Mouse (Mus musculus): ENCODE results near the gene Gm45711. TPM values are rescaled to one million over a fixed set of nuclear protein-coding genes. Genes with fewer than 3 reads are reported as not detected.
"Not testable (repeated sequence)": the region's sequence is repeated elsewhere in the genome, so short reads cannot be mapped to it uniquely, and the experiment has no call there.

Gene Gm45711
- total RNA-seq, 1 experiment from 2014 or later: not detected

DNA sequence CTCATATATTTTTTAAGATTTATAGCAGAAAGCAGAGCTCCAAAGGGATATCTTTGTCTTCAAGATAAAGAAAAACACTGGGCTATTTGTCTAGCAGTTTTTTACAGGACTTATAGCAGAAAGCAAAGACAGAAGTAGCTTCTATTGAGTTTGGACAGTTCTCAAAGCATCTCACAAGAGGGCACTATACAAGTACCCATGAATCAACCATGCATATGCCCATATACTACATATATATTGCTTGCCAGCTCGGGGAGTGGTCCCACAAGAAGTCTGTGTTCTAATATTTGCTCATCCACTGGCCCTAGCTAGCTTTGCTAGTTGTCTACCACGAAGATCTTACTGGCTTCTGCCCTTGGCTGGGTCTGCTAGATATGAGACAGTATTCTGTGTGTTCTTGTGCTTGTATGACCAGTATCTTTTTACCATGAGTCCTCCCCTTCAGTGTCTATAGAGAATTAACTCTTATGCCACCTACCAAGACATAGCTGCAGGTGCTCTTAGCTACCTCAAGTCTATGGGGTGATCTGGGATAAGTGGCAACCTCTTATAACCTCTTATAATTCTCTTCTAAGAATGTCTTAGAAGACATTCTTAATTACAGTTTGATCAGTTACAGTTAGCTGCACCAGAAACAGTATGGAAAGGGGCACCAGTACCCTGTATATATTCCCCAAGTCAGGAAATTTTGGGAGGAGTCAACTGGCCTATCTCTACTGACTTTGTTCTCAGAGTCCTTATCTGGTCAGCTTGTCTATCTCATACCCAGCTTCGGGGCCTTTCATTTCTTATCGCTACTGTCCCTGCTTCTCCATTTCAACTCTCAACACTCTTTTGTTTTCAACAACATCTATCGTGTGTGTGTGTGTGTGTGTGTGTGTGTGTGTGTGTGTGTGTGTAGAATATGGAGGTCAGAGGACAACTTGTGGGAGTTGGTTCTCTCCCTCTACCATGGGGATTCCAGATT lies 23.1 kb upstream of the Gm45711 start:
- ATAC-seq (replicated peaks; ENCODE audit: low read depth, poor library complexity, severe bottlenecking): peak; percentile 43; the same call in 1 of the 2 replicates

DNA sequence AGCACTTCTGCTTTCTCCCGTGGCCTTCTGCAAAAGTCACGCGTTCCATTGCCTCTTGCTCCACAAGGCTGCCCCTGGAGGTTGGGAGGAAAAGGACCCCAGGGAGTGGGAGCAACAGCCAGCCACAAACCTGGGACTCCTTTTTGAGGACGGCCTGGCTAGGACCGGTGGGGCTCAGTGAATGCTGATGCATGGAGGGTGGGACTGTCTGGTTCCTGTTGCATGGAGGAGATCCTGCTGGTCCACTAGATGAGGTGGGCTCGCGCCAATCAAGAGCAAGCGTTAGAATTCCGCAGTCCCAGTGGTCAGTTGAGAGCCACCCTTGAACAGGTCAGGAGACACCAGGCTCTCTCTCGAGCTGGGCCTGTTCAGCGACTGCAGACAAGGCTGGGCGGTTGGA lies 12.0 kb upstream of the Gm45711 start, which contains the start of gene Cmtm2b:
Cmtm2b (plus strand) TSS at position 301 of the 400 bp plus-strand sequence.
- not testable (repeated sequence) for ATAC-seq (replicated peaks; ENCODE audit: low read depth, poor library complexity, severe bottlenecking)

DNA sequence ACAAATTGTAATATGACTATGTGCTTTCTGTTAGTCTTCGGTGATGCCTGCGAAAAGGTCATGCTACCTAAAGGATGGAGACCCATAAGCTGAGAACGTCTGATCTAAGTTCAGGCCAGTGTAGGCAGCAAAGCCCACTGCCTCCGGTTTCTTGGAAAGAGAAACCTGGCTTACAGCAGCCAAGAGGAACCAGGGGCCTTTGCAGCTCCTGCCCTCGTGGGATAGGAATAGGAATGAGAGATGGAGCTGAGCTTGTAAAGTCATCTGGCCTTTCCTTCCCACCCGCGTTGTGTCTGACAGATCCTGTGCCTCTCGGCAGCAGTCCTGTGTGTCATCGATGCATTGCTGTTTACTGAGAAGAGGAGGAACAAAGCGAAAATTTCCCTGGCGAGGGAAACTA lies 11.4 kb upstream of the Gm45711 start, which contains the start of gene Gm11020:
Gm11020 (plus strand) TSS at position 301 of the 400 bp plus-strand sequence.
- ATAC-seq (replicated peaks; ENCODE audit: low read depth, poor library complexity, severe bottlenecking): not testable (repeated sequence)

DNA sequence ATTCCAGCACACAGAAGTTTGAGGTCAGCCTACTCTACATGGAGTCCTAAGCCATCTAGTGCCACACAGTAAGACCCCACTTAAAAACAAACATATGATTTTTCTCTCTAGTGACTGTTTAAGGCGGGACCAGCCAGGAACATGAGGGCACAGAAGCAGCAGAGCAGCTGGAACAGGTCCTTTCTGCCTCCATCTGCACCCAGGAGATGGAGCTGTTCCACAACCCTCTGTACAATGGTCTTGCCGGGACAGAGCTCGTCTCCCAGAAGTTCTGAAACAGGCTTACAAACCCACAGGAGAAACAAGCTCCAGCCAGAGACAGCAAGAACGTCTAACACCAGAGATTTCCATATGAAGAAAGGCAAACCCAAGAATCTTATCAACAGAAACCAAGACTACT lies 3.4 kb upstream of the Gm45711 start:
- ATAC-seq (replicated peaks; ENCODE audit: low read depth, poor library complexity, severe bottlenecking): no peak

DNA sequence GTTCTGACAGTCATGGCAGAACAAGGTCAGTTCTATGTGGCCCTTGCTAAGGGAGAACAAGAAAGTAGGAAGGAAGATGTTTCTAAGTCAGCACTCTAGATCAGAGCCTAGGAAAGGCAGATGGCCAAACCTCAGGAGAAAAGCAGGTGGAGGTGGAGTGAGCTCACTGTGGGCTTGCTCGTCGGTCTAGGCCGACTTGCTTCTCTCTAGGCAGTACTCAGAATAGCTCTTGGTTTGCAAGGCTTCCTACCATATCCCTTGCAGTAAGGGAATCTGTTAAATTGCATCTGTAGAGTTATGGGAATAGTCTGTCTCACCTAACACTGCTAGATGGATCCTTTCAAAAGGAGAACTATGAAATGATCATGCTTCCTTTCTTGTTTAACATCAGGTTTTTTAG lies 2.1 kb upstream of the Gm45711 start:
- not testable (repeated sequence) for ATAC-seq (replicated peaks; ENCODE audit: low read depth, poor library complexity, severe bottlenecking)

DNA sequence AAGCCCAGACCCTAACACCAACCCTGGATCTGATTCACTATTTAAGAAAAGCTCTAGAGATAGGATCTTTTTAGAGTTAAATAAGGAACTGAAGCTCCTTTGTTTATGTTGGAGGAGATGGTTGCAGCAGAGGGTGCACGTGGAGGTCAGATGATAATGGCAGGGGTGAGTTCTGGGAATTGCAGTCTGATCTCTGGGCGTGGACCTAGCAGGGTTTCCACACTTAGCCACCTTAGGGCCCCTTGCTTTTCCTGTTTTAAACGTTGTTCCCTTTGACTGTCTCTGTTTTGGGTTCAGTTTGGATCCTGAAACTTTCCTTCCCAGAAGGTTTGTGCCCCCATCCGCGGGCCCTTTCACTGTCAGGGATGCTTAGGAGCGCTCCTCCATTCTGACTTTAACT lies 1.5 kb downstream of the Gm45711 start:
- ATAC-seq (replicated peaks; ENCODE audit: low read depth, poor library complexity, severe bottlenecking): not testable (repeated sequence)

DNA sequence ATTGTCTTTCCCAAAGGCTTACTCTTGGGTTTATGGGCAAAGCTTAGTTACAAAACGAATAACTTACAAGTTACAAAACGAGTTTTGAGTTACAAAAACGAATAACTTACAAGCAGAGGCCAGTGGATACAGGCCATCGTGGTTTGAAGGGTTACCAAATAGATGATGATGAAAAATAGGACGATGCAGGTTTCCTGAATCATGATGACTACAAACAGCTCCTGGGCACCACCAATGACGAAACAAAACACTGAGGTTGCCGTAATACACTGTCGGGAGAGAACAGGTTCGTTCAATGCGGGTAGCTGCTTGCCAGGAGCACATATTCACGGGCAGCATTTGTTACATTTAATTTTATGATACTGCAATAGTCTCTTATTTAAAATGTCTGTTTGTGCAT lies 4.9 kb downstream of the Gm45711 start:
- ATAC-seq (replicated peaks; ENCODE audit: low read depth, poor library complexity, severe bottlenecking): no peak

DNA sequence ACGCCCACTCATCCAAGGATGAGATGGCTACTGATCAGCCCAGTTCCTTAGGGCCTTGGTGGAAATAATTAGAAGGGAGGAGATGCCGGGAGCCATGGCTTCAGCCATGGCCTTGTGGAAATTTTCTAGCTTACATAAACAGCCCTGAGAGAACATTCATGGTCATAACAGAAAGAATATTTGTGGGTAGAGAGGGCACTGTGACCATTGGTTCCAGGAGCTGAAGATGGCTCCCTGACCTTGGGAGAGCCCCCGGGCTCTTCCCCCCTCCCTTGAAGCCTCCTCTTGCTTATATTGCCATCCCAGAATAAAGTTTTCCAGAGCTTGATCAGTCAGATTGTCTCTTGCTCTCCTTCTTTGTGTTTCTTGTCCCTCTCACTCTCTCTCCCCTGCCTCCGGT lies 7.3 kb downstream of the Gm45711 start:
- not testable (repeated sequence) for ATAC-seq (replicated peaks; ENCODE audit: low read depth, poor library complexity, severe bottlenecking)

DNA sequence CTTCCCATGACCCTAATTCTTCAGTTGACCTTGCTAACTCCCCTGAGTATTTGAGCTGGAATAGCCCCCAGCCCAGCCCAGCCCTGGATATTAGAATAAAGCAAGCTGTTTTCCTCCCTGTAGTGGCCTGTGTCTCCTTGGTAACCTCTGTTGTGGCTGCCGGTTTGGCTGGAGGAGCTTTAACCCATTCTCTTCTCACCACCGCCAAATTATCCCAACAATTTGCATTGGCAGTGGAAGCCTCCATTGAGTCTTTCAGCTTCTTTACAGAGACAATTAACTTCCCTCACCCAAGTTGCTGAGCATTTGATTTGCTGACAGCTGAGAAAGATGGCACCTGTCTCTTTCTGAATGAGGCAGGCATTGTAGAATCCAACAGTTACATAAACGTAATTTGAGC lies 8.3 kb downstream of the Gm45711 start:
- ATAC-seq (replicated peaks; ENCODE audit: low read depth, poor library complexity, severe bottlenecking): not testable (repeated sequence)

DNA sequence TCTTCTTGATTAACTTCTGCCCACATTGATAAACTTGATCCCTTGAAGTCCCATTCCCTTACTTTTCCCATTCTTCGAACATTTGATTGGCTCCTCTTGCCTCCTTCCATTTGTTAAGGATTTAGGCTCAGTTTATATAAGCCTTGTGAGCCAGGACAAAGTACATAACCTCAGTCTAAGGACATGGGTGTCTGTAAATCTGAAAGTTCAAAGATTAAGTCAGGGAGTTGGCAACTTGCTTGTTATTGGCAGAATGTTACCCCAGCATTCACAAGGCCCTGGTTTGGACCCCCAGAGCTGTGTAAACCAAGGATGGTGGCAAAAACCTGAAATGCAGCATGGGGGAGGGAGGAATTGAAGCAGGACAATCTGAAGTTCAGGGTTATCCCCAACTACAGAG lies 15.5 kb downstream of the Gm45711 start:
- no peak for ATAC-seq (replicated peaks; ENCODE audit: low read depth, poor library complexity, severe bottlenecking)

DNA sequence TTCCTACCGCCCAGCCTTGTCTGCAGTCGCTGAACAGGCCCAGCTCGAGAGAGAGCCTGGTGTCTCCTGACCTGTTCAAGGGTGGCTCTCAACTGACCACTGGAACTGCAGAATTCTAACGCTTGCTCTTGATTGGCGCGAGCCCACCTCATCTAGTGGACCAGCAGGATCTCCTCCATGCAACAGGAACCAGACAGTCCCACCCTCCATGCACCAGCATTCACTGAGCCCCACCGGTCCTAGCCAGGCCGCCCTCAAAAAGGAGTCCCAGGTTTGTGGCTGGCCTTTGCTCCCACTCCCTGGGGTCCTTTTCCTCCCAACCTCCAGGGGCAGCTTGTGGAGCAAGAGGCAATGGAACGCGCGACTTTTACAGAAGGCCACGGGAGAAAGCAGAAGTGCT lies 16.8 kb downstream of the Gm45711 start, which contains the start of gene Cmtm2a:
Cmtm2a (minus strand) TSS at position 101 of the 400 bp plus-strand sequence.
- not testable (repeated sequence) for ATAC-seq (replicated peaks; ENCODE audit: low read depth, poor library complexity, severe bottlenecking)

DNA sequence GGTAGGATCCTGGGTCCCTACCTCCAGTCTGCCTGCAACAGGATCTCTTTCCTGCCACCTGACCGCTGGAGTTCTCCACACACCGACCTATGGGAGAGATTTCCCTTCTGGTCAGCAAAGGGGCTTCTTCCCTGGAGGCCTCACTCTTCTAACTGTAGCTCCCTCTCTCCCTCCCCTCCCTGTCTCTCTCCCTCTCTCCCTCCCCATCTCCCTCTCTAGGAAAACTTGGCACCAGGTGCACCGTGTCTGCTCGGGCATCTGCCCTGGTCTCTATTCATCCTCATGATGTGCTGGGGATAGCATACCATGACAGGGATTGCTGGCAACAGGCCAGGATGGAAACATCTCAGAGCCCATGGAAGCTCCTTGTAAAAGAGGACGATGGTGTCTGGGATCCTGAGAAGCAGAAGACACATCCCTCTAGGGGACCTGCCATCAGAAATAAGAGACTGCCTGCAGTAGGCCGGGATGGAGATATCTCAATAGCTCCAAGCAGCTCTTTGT lies 40.9 kb downstream of the Gm45711 start:
- no peak for ATAC-seq (replicated peaks; ENCODE audit: low read depth, poor library complexity, severe bottlenecking)

DNA sequence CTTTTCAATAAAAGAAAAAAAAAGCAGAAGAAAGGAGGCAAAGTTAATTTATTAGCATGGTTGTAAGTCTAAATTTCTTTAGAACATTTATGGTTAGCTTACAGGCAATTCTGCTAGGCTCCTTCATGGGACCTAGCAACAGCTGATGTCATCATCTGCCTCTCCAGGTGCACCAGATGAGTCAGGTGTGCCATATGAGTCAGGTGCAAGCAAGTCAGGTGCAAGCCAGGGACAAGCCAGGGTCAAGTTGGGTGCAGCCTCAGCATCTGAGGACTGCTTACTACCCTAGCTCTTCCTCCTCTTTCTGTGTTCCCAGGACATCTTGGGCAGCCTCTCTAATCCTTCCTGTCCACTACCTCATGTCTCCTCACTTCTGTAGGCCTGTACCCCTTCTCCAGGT lies 41.5 kb downstream of the Gm45711 start:
- no peak for ATAC-seq (replicated peaks; ENCODE audit: low read depth, poor library complexity, severe bottlenecking)

DNA sequence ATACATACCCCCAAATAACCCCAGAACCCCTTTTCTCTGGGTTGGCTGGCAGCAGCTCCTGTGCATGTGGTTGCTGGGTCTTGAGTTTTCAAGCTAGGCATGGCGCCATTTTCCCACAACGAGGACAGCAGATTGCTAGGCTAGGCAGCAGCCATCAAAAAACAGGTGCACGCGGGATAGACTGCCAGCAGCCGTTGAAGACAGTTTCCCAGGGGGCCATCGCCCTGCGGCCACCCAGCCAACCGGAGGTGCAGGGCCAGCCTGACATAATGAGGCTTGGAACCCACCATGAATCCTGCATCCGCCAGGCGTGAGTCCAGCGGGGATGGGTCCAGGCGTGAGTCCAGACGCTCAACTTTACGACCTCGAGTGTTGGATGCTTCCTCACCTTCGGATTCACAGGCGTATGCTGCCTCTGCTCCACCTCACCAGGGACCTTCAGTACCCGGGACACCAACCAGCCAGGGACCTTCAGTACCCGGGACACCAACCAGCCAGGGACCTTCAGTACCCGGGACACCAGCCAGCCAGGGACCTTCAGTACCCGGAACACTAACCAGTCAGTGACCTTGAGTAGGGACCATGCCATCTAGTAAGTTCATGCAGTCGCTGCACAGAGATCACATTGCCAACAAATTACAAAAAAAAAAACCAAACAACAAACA lies 45.5 kb downstream of the Gm45711 start:
- not testable (repeated sequence) for ATAC-seq (replicated peaks; ENCODE audit: low read depth, poor library complexity, severe bottlenecking)

DNA sequence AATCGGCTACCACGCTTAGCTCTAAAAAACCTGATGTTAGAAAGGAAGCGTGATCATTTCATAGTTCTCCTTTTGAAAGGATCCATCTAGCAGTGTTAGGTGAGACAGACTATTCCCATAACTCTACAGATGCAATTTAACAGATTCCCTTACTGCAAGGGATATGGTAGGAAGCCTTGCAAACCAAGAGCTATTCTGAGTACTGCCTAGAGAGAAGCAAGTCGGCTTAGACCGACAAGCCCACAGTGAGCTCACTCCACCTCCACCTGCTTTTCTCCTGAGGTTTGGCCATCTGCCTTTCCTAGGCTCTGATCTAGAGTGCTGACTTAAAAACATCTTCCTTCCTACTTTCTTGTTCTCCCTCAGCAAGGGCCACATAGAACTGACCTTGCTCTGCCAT lies 48.1 kb downstream of the Gm45711 start:
- not testable (repeated sequence) for ATAC-seq (replicated peaks; ENCODE audit: low read depth, poor library complexity, severe bottlenecking)

DNA sequence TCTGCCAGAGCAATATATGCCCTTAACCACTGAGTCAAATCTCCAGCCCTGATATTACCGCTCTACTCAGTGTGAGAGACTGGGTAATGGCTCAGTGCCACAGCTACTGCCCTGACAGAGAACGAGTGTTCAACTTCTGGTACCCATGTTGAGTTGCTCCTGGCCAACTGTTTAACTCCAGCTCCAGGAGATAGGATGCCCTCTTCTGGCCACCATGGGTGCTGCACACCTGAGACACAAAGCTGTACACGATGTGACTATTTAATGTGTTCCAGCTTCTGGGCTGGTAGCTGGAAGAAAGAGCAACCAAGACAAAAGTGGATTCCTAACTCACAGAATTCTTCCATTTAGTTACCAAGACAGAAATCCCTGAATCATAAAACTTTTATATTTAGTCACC lies 56.9 kb downstream of the Gm45711 start:
- ATAC-seq (replicated peaks; ENCODE audit: low read depth, poor library complexity, severe bottlenecking): no peak; the same call in 1 of the 2 replicates

DNA sequence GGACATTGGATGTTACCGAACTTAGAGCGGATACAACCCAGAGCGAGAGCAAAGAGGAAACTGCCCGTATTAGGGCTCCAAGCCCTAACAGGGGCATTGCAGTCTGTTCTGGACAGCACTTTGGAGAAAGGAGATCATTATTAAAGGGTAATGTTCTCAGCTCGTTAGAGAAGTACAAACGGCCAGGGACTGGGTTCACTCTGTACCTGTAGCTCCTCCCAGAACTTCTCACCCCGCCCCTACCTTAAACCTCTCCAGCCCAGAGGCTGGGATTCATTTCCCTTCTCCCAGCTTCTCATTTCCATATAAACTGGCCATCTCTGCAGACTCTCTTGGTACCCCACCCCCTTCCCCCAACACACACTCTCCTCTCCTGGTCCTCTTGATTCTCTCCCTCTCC lies 58.4 kb downstream of the Gm45711 start:
- ATAC-seq (replicated peaks; ENCODE audit: low read depth, poor library complexity, severe bottlenecking): 0 out of 2 replicates have a peak, but pooled peaks have one; percentile 0

DNA sequence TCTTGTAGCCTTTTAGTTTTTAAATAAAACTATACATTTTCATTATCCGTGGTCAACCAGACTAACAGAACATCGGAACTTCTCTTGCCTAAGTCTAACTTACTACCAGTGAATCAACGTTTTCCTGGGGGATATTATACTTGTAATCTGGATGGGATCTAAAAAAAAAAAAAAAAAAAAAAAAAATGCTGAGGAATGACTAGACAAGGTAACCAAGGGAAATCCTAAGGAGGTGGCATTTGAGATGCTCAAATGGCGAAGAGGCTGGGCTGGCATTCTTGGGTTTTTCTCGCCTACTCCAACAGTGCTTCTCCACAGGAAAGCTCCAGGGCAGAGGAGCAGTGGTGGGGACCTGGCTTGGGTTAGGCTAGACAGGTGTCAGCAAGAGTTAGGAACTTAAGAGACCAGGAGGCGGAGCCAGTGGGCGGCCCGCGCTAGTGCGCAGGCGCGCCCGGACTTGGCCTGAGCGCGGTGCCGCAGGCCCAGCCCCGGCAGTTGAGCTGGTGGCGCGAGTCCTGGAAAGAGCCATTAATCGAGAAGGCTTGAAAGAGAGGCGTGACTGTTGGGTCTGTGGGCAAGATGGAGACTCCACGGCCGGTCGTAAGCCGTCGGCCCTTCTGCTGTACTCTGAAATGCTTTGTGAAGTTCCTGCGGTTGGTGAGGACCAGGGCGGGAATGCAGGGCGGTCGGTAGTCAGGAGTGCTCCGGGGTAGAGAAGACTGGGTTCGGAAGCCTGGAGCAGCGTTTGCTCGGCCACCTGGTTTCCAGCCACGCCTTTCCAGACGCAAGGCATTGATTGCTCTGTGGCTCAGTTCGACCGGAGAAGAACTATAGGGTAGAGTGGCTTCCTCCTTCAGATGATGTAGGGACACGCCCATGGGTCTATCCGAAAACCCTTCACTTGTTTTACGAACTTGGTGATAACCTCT lies 59.2 kb downstream of the Gm45711 start, which contains the start of gene Cklf:
Cklf (plus strand) TSS at position 423 of the 929 bp plus-strand sequence.
- peak; percentile 54 for ATAC-seq (replicated peaks; ENCODE audit: low read depth, poor library complexity, severe bottlenecking)

DNA sequence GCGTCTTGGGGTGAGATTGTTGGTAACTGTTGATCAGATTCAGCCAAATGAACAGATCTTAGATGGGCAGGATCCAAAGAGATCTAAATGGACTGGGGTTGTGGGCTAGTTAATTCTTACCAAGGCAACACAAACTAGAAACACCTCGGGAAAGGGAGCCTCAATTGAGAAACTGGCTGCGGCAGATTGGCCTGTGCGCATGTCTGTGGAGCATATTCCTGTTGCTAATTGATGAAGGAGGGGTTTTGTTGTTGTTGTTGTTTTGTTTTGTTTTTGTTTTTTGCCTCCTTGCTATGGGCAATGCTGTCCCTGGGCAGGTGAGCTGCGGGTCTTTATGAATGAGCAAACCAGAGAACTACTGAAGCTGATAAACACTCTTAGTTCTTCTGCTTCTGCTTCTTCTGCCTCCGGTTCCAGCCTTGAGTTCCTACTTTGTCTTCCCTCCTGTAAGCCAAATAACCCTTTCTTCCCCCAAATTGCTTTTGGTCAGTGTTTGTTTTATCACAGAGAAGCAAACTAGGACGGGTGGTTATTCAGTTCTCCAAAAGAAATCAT lies 60.4 kb downstream of the Gm45711 start:
- ATAC-seq (replicated peaks; ENCODE audit: low read depth, poor library complexity, severe bottlenecking): no peak
